Comparison of ENCODE assay signal across 26 mouse cellular contexts in the genomic region with DNA sequence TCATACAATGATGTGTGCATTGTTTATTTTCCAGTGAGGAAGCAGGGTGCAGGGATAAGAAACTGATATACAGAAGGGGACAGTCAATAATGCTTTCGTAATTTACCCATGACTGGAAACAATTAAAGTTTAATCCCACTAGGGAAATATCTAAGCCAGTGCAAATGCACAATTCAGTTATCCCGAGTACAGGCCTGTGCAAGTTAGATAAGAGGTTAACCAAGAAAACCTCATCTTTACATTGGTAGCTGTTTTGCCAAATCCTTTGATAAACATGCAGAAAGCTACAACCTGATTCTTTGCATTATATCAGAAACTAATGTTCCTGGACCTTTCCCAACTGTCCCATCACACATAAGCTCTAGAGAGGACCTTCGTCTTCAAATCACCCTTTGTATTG. TPM values are rescaled to one million over a fixed set of nuclear protein-coding genes. Genes with fewer than 3 reads are reported as not detected.
DNase-seq lines count a peak whose midpoint lies in the region; ATAC-seq and TF ChIP-seq lines count a peak whose summit lies in the region.
"Had no signal": no experiment of that assay in that cellular context is flagged by ENCODE, and none has a peak within 500 bp of the region (broad histone marks: within the 10 kb centered on the region; RNA-seq: fewer than 3 reads in every experiment).

No protein-coding gene starts in this region.

- H3K4me2 ChIP-seq in midbrain, embryonic 14.5 days (ENCODE audit: low read length): no peak overlapping the region
- no peak overlapping the region for H3K4me2 ChIP-seq in liver, embryonic 12.5 days
- H3K4me2 ChIP-seq: embryonic facial prominence, embryonic 12.5 days; forebrain, embryonic 12.5 days; heart, embryonic 11.5 days; heart, embryonic 15.5 days; hindbrain, embryonic 14.5 days had no signal

- no peaks in the 10 kb centered on the region for H3K9me3 ChIP-seq in midbrain, embryonic 14.5 days (ENCODE audit: control insufficient read depth, low read length)
- no peaks in the 10 kb centered on the region; the same call in 1 of the 2 replicates for H3K9me3 ChIP-seq in midbrain, embryonic 10.5 days (replicated peaks)
- H3K9me3 ChIP-seq in liver, embryonic 12.5 days (replicated peaks): no peaks in the 10 kb centered on the region
- H3K9me3 ChIP-seq in hindbrain, embryonic 10.5 days: no peaks in the 10 kb centered on the region
- H3K9me3 ChIP-seq: embryonic facial prominence, embryonic 12.5 days; forebrain, embryonic 12.5 days; heart, embryonic 15.5 days had no signal

- no peaks in the 10 kb centered on the region for H3K4me1 ChIP-seq in midbrain, embryonic 14.5 days (ENCODE audit: control insufficient read depth, insufficient read depth, low read length)
- 0 out of 2 replicates have a peak, but pooled peaks cover 3% of the 10 kb centered on the region for H3K4me1 ChIP-seq in midbrain, embryonic 10.5 days
- H3K4me1 ChIP-seq in liver, embryonic 12.5 days: no peaks in the 10 kb centered on the region
- H3K4me1 ChIP-seq in hindbrain, embryonic 10.5 days (replicated peaks): no peaks in the 10 kb centered on the region
- H3K4me1 ChIP-seq: embryonic facial prominence, embryonic 12.5 days; forebrain, embryonic 12.5 days; heart, embryonic 15.5 days had no signal

- WGBS in midbrain, embryonic 14.5 days: 47% methylated on average over 3 of the region's 3 CpGs
- 75% methylated on average over 3 of the region's 3 CpGs for WGBS in midbrain, embryonic 10.5 days
- 25% methylated on average over 3 of the region's 3 CpGs for WGBS in liver, embryonic 12.5 days (ENCODE audit: insufficient replicate concordance)
- 78% methylated on average over 3 of the region's 3 CpGs for WGBS in hindbrain, embryonic 10.5 days

- no peaks in the 10 kb centered on the region for H3K36me3 ChIP-seq in midbrain, embryonic 14.5 days (ENCODE audit: control insufficient read depth, insufficient read depth, low read length)
- H3K36me3 ChIP-seq in midbrain, embryonic 10.5 days: 0 out of 2 replicates have a peak, but pooled peaks cover 2% of the 10 kb centered on the region
- H3K36me3 ChIP-seq in liver, embryonic 12.5 days: no peaks in the 10 kb centered on the region
- no peaks in the 10 kb centered on the region for H3K36me3 ChIP-seq in hindbrain, embryonic 10.5 days
- H3K36me3 ChIP-seq: embryonic facial prominence, embryonic 12.5 days; forebrain, embryonic 12.5 days; G1E; heart, embryonic 15.5 days had no signal

- no peak for TF ChIP-seq CTCF in layer of hippocampus, adult 2 months (conservative IDR thresholded peaks at IDR 0.05)

- no peaks in the 10 kb centered on the region for H3K27me3 ChIP-seq in midbrain, embryonic 14.5 days (ENCODE audit: control insufficient read depth, insufficient read depth, low read length)
- H3K27me3 ChIP-seq in midbrain, embryonic 10.5 days (ENCODE audit: low read depth, poor library complexity, severe bottlenecking): no peaks in the 10 kb centered on the region
- H3K27me3 ChIP-seq in liver, embryonic 12.5 days (replicated peaks): no peaks in the 10 kb centered on the region
- H3K27me3 ChIP-seq in hindbrain, embryonic 10.5 days (ENCODE audit: insufficient read depth, poor library complexity, severe bottlenecking): no peaks in the 10 kb centered on the region
- H3K27me3 ChIP-seq: embryonic facial prominence, embryonic 12.5 days; forebrain, embryonic 12.5 days; heart, embryonic 15.5 days; Patski had no signal

- H3K4me3 ChIP-seq in layer of hippocampus, adult 2 months: no peak overlapping the region
- H3K4me3 ChIP-seq in midbrain, embryonic 14.5 days (replicated peaks; ENCODE audit: low read depth, low read length): no peak overlapping the region
- H3K4me3 ChIP-seq in midbrain, embryonic 10.5 days: no peak overlapping the region
- H3K4me3 ChIP-seq in liver, embryonic 12.5 days: no peak overlapping the region
- H3K4me3 ChIP-seq in hindbrain, embryonic 10.5 days: no peak overlapping the region
- H3K4me3 ChIP-seq: embryonic facial prominence, embryonic 12.5 days; forebrain, embryonic 12.5 days; heart, adult 2 months; heart, embryonic 15.5 days had no signal

- peak overlapping the region; percentile 36; the same call in 1 of the 2 replicates for H3K27ac ChIP-seq in layer of hippocampus, adult 2 months
- H3K27ac ChIP-seq in midbrain, embryonic 14.5 days (replicated peaks; ENCODE audit: low read depth, low read length): no peak overlapping the region
- no peak overlapping the region for H3K27ac ChIP-seq in midbrain, embryonic 10.5 days (replicated peaks)
- H3K27ac ChIP-seq in liver, embryonic 12.5 days: no peak overlapping the region
- H3K27ac ChIP-seq in hindbrain, embryonic 10.5 days: no peak overlapping the region
- H3K27ac ChIP-seq: embryonic facial prominence, embryonic 12.5 days; forebrain, embryonic 12.5 days; heart, adult 2 months; heart, embryonic 15.5 days; hindbrain, embryonic 14.5 days had no signal

- ATAC-seq in midbrain, embryonic 14.5 days (ENCODE audit: low FRiP score, low TSS enrichment): no peak
- peak; percentile 44; the same call in 1 of the 2 replicates for ATAC-seq in liver, embryonic 12.5 days
- ATAC-seq in megakaryocyte progenitor cell, adult 5-6 weeks (replicated peaks; ENCODE audit: poor library complexity): peak; percentile 54; the same call in 1 of the 2 replicates
- ATAC-seq: activated CD4-positive, CD25-positive, alpha-beta regulatory T cell, adult 4 months; CD4-positive, CD25-positive, alpha-beta regulatory T cell, adult 4 months; forebrain, embryonic 16.5 days; Patski had no signal

- DNase-seq in layer of hippocampus, adult 2 months (ENCODE audit: low spot score in 2 of 2): no peak
- no peak for DNase-seq in layer of hippocampus, postnatal 14 days (ENCODE audit: low spot score in 2 of 2)
- peak; percentile 38 for DNase-seq in midbrain, embryonic 14.5 days
- DNase-seq in midbrain, embryonic 10.5 days (ENCODE audit: low spot score): no peak
- DNase-seq in spleen, postnatal 4 days (ENCODE audit: low spot score in 2 of 2): no peak
- no peak for DNase-seq in hindbrain, embryonic 10.5 days (ENCODE audit: low spot score)
- DNase-seq: adrenal gland, postnatal 14 days; B cell, adult 2 months; cerebellum, adult 9-10 months; cerebellum, postnatal 25 days; gastrocnemius, postnatal 14 days; heart, adult 2 months; heart, postnatal 14 days had no signal

- no peak overlapping the region for H3K9ac ChIP-seq in midbrain, embryonic 14.5 days (replicated peaks; ENCODE audit: low read length)
- H3K9ac ChIP-seq in liver, embryonic 12.5 days: no peak overlapping the region
- H3K9ac ChIP-seq: embryonic facial prominence, embryonic 12.5 days; forebrain, embryonic 12.5 days; heart, embryonic 15.5 days; hindbrain, embryonic 14.5 days had no signal

RNA-seq across cellular contexts. Expression of a gene that starts 46.3 kb away (rescaled TPM):
- 10 to 100 TPM; 42.9 to 43.3 TPM for total RNA-seq in layer of hippocampus, adult 2 months (2021)
- 10 to 100 TPM; 37.0 to 41.1 TPM for total RNA-seq in layer of hippocampus, postnatal 14 days (2021)
- polyA plus RNA-seq in midbrain, embryonic 14.5 days (2014; fragmentation: Nextera tagmentation; extraction: Ambion mirVana): 45.4 and 47.6 TPM in 2 replicates
- 10.7 and 21.2 TPM in 2 replicates for polyA plus RNA-seq in midbrain, embryonic 10.5 days (2016; fragmentation: Nextera tagmentation; extraction: Ambion mirVana)
- 0.31 and 0.38 TPM in 2 replicates for polyA plus RNA-seq in liver, embryonic 12.5 days (2016; fragmentation: Nextera tagmentation; extraction: Ambion mirVana)
- not detected in 2 replicates for total RNA-seq in megakaryocyte progenitor cell, adult 5-6 weeks (2015)
- total RNA-seq in megakaryocyte progenitor cell, adult 5-6 weeks (2017): not detected in 2 replicates
- 16.4 and 29.8 TPM in 2 replicates for polyA plus RNA-seq in hindbrain, embryonic 10.5 days (2016; fragmentation: Nextera tagmentation; extraction: Ambion mirVana)
- total RNA-seq: hematopoietic stem cell, adult 5-6 weeks had no signal
- polyA plus RNA-seq: activated CD4-positive, CD25-positive, alpha-beta regulatory T cell, adult 4 months had no signal
